Comparison of ENCODE assay signal across 8 mouse cellular contexts in the genomic region with DNA sequence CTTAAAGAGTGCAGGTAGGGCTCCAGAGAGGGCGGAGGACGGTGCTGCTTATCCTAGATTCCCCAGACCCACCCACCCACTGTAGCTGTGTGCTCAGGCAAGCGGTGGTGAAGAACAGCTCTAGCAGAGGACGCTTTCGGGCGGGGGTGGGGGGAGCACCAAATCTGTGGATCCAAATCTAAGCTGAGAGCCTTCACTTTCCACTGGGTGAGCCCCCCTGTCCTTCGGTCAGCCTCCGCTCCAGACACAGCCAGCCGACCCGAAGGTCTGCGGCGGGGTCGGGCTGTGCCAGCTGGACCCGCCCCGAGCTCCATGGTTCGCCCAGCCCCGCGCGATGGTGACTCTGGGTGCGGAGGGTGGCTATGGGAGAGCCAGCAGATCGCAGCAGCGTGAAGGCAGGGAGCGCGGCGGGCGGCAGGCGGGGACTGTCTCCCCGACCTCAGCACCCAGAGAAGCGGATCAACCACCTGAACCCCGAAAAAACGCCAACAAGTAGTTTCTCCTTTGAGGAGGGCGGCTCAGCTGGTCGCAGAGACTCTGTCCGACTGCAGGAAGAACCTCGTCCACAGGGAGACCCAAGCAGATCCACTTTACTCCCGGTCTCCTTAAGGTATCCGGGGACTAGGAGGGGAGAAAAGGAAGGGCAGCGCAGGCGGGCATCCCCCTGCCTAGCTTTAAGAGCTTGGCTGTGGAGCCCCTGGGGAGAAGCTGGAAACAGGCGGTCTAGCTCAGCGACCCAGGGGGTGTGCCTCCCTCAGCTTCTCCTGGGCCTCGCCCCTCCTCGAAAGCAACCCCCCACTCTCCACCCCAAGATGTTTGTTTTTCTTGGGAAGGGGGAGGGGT. TPM values are rescaled to one million over a fixed set of nuclear protein-coding genes. Genes with fewer than 3 reads are reported as not detected.
DNase-seq lines count a peak whose midpoint lies in the region; ATAC-seq and TF ChIP-seq lines count a peak whose summit lies in the region.

No protein-coding gene starts in this region.

- peak overlapping the region; percentile 53 for H3K9ac ChIP-seq in lung, embryonic 14.5 days
- H3K9ac ChIP-seq in midbrain, embryonic 13.5 days (replicated peaks): peak overlapping the region; percentile 68

- H3K27ac ChIP-seq in lung, embryonic 14.5 days (ENCODE audit: low read depth): no peak overlapping the region
- H3K27ac ChIP-seq in midbrain, embryonic 13.5 days: no peak overlapping the region

- peak overlapping the region; percentile 47 for H3K4me3 ChIP-seq in lung, embryonic 14.5 days (ENCODE audit: low read depth, low read length)
- peak overlapping the region; percentile 54 for H3K4me3 ChIP-seq in midbrain, embryonic 13.5 days (replicated peaks)

- intact Hi-C loops in left cerebral cortex, postnatal 25 days (cut with DNase I): no loop called here

- peak; percentile 37 for DNase-seq in lung, embryonic 14.5 days
- no peak for DNase-seq in lung, postnatal 25 days (ENCODE audit: low spot score)
- DNase-seq in embryo, embryonic 10 days (ENCODE audit: low spot score): peak; percentile 27
- peak; percentile 49 to 51 for DNase-seq in left cerebral cortex, postnatal 25 days (ENCODE audit: low spot score in 2 of 2)
- peak; percentile 48 for DNase-seq in testis, postnatal 10 days (ENCODE audit: low spot score)
- DNase-seq in c-Kit-positive CD71-positive TER-119-positive erythroid progenitor cells, embryonic 14.5 days (ENCODE audit: low spot score): no peak

- TF ChIP-seq CTCF in lung, embryonic 14.5 days (IDR thresholded peaks at IDR 0.05; ENCODE audit: low read depth): no peak

- H3K9me3 ChIP-seq in lung, embryonic 14.5 days (ENCODE audit: low read depth, low read length): no peaks in the 10 kb centered on the region
- H3K9me3 ChIP-seq in midbrain, embryonic 13.5 days: no peaks in the 10 kb centered on the region

- peaks cover 40% of the 10 kb centered on the region for H3K27me3 ChIP-seq in lung, embryonic 14.5 days (ENCODE audit: insufficient read depth, low read length)
- peaks cover 32% of the 10 kb centered on the region for H3K27me3 ChIP-seq in midbrain, embryonic 13.5 days

- peak; percentile 78 for ATAC-seq in lung, embryonic 14.5 days (ENCODE audit: insufficient read depth)
- ATAC-seq in hematopoietic stem cell, adult 5-6 weeks (replicated peaks in 1 of 2; ENCODE audit: insufficient read depth in 1 of 2, low FRiP score in 2 of 2, low TSS enrichment in 1 of 2, low read depth in 1 of 2, poor library complexity in 2 of 2, severe bottlenecking in 2 of 2): peak; percentile 52 to 60; a peak in 3 of 4 replicates
- ATAC-seq in midbrain, embryonic 13.5 days: peak; percentile 85

- H3K4me2 ChIP-seq in lung, embryonic 14.5 days: peak overlapping the region; percentile 93
- H3K4me2 ChIP-seq in midbrain, embryonic 13.5 days (replicated peaks): peak overlapping the region; percentile 83

- WGBS in lung, embryonic 14.5 days: 1% methylated on average over 43 of the region's 43 CpGs
- 1% methylated on average over 43 of the region's 43 CpGs for WGBS in midbrain, embryonic 13.5 days

- H3K36me3 ChIP-seq in lung, embryonic 14.5 days (ENCODE audit: insufficient read depth): no peaks in the 10 kb centered on the region
- no peaks in the 10 kb centered on the region for H3K36me3 ChIP-seq in midbrain, embryonic 13.5 days

- no peaks in the 10 kb centered on the region; the same call in 1 of the 2 replicates for H3K4me1 ChIP-seq in lung, embryonic 14.5 days (ENCODE audit: insufficient read depth)
- H3K4me1 ChIP-seq in midbrain, embryonic 13.5 days (replicated peaks): peaks cover 18% of the 10 kb centered on the region

RNA-seq across cellular contexts. Expression of gene Kcnc2, which starts 0.8 kb away (rescaled TPM):
- polyA plus RNA-seq in lung, embryonic 14.5 days (2014; fragmentation: Nextera tagmentation; extraction: Ambion mirVana): 0.13 and 0.18 TPM in 2 replicates
- total RNA-seq in hematopoietic stem cell, adult 5-6 weeks (2017): not detected in 2 replicates
- 10 to 100 TPM; 86.1 to 87.5 TPM for total RNA-seq in left cerebral cortex, postnatal 25 days (2021)
- polyA plus RNA-seq in midbrain, embryonic 13.5 days (2015; fragmentation: Nextera tagmentation; extraction: Ambion mirVana): 3.3 and 4.1 TPM in 2 replicates

Comparison
In these comparisons a context has a peak if more than half of its experiments do, and no peak if none do; other contexts are left out.
1. DNase-seq: peak in lung, embryonic 14.5 days (single experiment), embryo, embryonic 10 days (single experiment), left cerebral cortex, postnatal 25 days (2 of 2) and testis, postnatal 10 days (single experiment); none in lung, postnatal 25 days (single experiment) and c-Kit-positive CD71-positive TER-119-positive erythroid progenitor cells, embryonic 14.5 days (single experiment).
2. RNA of gene Kcnc2, which starts 0.8 kb away (total RNA-seq): 86.1 to 87.5 TPM in left cerebral cortex, postnatal 25 days; not detected in hematopoietic stem cell, adult 5-6 weeks; every median in the first group is over 10 times any median in the second.
3. Peak in every context shown above with its lines, with median percentiles within 50 percentile points of each other: ATAC-seq.